Mouse (Mus musculus) thymus, adult 2 months (tissue): ENCODE measurements around the gene Thra. TPM values are rescaled to one million over a fixed set of nuclear protein-coding genes. Genes with fewer than 3 reads are reported as not detected.
"Not testable (repeated sequence)": the region's sequence is repeated elsewhere in the genome, so short reads cannot be mapped to it uniquely, and the experiment has no call there.

Source experiments
- DNase-seq: peaks from one replicate; pipeline ENCODE4 v3.0.0; 2021
- H3K27ac ChIP-seq: fragments of 200-500 bp; 2 replicates; pipeline ENCODE4 v1.5.1; 2012; ENCODE audit warnings: low read length, control low read depth; ENCODE audit not compliant: control insufficient read depth, insufficient read depth
- H3K27me3 ChIP-seq: fragments of 200-500 bp; 2 replicates; pipeline ENCODE4 v1.6.1; 2012; ENCODE audit warnings: mild to moderate bottlenecking, low read length, moderate library complexity, mixed read lengths; ENCODE audit not compliant: control insufficient read depth, insufficient read depth
- H3K36me3 ChIP-seq: fragments of 200-500 bp; 2 replicates; pipeline ENCODE4 v1.6.1; 2012; ENCODE audit warnings: mild to moderate bottlenecking, low read length, moderate library complexity; ENCODE audit not compliant: control insufficient read depth, insufficient read depth
- H3K4me1 ChIP-seq: fragments of 200-500 bp; replicated peaks from 2 replicates; pipeline ENCODE4 v1.6.1; 2012; ENCODE audit warnings: low read length; ENCODE audit not compliant: control insufficient read depth, insufficient read depth
- H3K4me3 ChIP-seq: fragments of 200-500 bp; 2 replicates; pipeline ENCODE4 v1.5.1; 2012; ENCODE audit warnings: mild to moderate bottlenecking, low read length, control low read depth, moderate library complexity; ENCODE audit not compliant: control insufficient read depth, insufficient read depth
- CTCF ChIP-seq: fragments of 200-500 bp; IDR thresholded peaks from 2 replicates; pipeline ENCODE4 v1.5.1; 2012; ENCODE audit warnings: mild to moderate bottlenecking, control low read depth, low read length, moderate library complexity, borderline replicate concordance; ENCODE audit not compliant: control insufficient read depth, poor library complexity, insufficient read depth; ENCODE audit errors: extremely low read depth
- POLR2A ChIP-seq: fragments of 200-500 bp; IDR thresholded peaks from 2 replicates; pipeline ENCODE4 v1.6.1; 2012; ENCODE audit warnings: mild to moderate bottlenecking, low read length, control low read depth, moderate library complexity; ENCODE audit not compliant: control insufficient read depth, poor library complexity, insufficient read depth; ENCODE audit errors: extremely low read depth
- WGBS: fragments of 180-500 bp; shearing (Covaris S2); methylation state at CpG from one replicate; pipeline ENCODE4 v1.1.7; 2018; 5-methylcytosine and 5-hydroxymethylcytosine counted together
- polyA plus RNA-seq: library from polyadenylated mRNA; depleted of rRNA; stranded (reverse); fragments of >200 nt; gene quantifications from 2 replicates; pipeline ENCODE4 v1.2.3, GENCODE M21; 2012

Thra gene
- polyA plus RNA-seq, 1 experiment: 36.8 TPM

GRCm38 (mm10) chr11:98729119-98729588 is 11.3 kb upstream of the Thra start, which contains the start of gene Med24:
Gene Med24 (minus strand): TSS chr11:98729435.
- no peak for TF ChIP-seq CTCF
- TF ChIP-seq POLR2A: no peak
- H3K27ac ChIP-seq: no peak within 1 kb of the TSS
- WGBS: under 1% methylated on average over 16 of the region's 16 CpGs
- 0 out of 2 replicates have a peak, but pooled peaks cover 10% of the 10 kb centered on the region for H3K36me3 ChIP-seq
- peak within 1 kb of the TSS; percentile 61 for H3K4me3 ChIP-seq
- peak; percentile 85 for DNase-seq
- H3K27me3 ChIP-seq: no peaks in the 10 kb centered on the region
- H3K4me1 ChIP-seq: peaks cover 5% of the 10 kb centered on the region

DNA sequence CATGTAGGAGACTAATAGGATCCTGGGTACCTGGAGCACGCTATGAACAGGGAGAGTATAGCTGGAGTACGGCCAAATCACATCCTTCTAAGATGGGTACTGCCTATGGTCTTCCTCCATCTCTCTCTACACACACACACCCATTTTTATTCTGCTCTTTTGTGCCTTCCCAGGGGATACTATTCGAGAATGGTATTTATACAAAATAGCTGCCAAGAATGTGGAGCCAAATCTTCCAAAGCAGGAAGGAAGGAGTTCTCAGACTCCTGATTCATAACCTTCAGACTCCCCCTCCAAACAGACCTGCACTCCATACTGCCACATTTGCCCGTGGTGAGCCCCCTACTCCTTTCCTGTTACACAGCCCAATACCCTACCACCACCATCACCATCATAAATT is 9.7 kb upstream of the Thra start:
- WGBS: 87% methylated on average over 4 of the region's 4 CpGs
- DNase-seq: no peak
- H3K27ac ChIP-seq: no peak overlapping the region
- 0 out of 2 replicates have a peak, but pooled peaks cover 5% of the 10 kb centered on the region for H3K36me3 ChIP-seq
- no peaks in the 10 kb centered on the region for H3K27me3 ChIP-seq
- H3K4me3 ChIP-seq: no peak overlapping the region
- no peak for TF ChIP-seq CTCF
- TF ChIP-seq POLR2A: no peak
- H3K4me1 ChIP-seq: peaks cover 5% of the 10 kb centered on the region

DNA sequence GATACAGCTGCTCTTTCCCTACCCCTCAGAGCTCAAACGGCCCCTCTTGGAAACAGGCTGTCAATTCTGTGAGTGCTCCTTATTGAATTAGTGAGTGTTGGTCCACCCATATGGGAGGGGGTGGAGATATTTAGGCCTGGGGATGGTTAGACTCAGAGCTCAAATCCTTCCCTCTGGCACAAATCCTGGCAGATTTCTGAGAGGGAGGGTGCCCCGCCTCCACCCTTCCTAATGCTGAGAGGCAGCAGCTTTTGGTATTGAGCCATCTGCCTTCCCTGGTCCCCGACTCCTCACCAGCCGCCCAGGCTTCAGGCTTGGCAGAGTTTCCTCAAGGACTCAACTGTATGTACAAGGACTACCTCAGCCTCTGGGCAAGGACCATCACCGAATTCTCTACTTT is 9.3 kb upstream of the Thra start:
- no peak for DNase-seq
- H3K4me3 ChIP-seq: no peak overlapping the region
- H3K4me1 ChIP-seq: peaks cover 5% of the 10 kb centered on the region
- 0 out of 2 replicates have a peak, but pooled peaks cover 3% of the 10 kb centered on the region for H3K36me3 ChIP-seq
- WGBS: 94% methylated on average over 5 of the region's 5 CpGs
- TF ChIP-seq CTCF: no peak
- no peak for TF ChIP-seq POLR2A
- no peak overlapping the region for H3K27ac ChIP-seq
- H3K27me3 ChIP-seq: no peaks in the 10 kb centered on the region

DNA sequence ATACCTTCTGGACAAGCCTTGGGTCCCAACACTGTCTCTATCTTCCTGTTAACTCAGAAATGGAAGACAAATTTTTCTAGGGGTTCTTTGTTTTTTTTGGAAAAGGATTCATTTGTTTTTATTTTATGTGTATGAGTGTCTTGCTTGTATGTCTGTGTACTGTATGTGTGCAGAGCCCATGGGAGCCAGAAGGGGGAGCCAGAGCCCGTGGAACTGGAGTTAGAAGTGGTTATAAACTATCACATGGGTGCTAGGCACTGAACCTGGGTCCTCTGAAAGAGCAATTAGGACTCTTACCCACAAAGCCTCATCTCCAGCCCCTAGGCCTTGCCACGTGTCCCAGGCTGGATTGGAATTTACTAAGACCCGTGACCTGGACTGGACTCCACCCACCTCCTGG is 6.4 kb upstream of the Thra start:
- Histone ChIP-seq H3K36me3 (no peaks in the 10 kb centered on the region), H3K4me1 (no peaks in the 10 kb centered on the region), H3K27ac (no peak overlapping the region), H3K4me3 (no peak overlapping the region), H3K27me3 (no peaks in the 10 kb centered on the region)
- TF ChIP-seq POLR2A (no peak), CTCF (no peak)
- DNase-seq: no peak
- WGBS: 89% methylated on average over 3 of the region's 3 CpGs

GRCm38 (mm10) chr11:98735111-98735510 is 5.3 kb upstream of the Thra start:
- DNase-seq: no peak
- Histone ChIP-seq H3K27me3 (no peaks in the 10 kb centered on the region), H3K27ac (no peak overlapping the region), H3K36me3 (no peaks in the 10 kb centered on the region), H3K4me1 (peaks cover 2% of the 10 kb centered on the region; the same call in 1 of the 2 replicates), H3K4me3 (no peak overlapping the region)
- 99% methylated on average over 4 of the region's 4 CpGs for WGBS
- TF ChIP-seq CTCF: no peak
- TF ChIP-seq POLR2A: no peak

DNA sequence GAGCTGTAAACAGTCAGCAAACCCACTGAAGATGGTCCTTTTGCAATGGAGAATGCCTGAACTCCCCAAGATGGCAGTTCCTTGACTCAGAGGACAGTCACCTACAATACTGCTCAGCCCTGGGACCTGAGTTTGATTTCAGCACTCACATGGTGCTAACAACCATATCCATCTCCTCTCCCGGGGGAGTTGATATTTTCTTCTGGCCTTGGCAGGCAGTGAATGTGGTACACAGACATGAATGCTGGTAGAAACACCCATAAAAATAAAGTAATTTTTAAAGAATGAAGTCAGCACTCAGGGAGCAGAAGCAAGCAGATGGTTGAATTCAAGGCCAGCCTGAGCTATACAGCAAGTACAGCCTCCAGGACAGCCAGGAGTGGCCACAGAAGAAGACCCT is 4.3 kb upstream of the Thra start:
- no peak for DNase-seq
- WGBS: 95% methylated on average over 1 of the region's 1 CpGs

DNA sequence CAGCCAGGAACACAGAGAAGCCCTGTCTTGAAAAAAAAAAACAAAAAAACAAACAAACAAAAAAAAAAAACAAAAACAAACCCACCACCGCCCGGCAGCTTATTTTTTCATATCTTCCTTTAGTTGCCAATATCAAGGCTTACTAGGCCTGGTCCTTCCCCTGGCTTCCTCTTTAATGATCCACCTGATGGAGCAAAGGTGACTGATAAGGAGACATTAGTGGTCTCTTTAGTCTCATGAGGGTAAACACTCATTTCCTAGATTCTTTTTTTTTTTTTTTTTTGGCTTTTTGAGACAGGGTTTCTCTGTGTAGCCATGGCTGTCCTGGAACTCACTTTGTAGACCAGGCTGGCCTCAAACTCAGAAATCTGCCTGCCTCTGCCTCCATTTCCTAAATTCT is 3.2 kb upstream of the Thra start:
- not testable (repeated sequence) for H3K4me3 ChIP-seq, H3K27me3 ChIP-seq, H3K27ac ChIP-seq, H3K36me3 ChIP-seq, DNase-seq
- H3K4me1 ChIP-seq: peaks cover 14% of the 10 kb centered on the region
- 93% methylated on average over 2 of the region's 2 CpGs for WGBS

More for the DNA sequence above, 4.3 kb upstream of the Thra start:
- Histone ChIP-seq H3K36me3 (no peaks in the 10 kb centered on the region), H3K4me3 (no peak overlapping the region), H3K27me3 (no peaks in the 10 kb centered on the region), H3K4me1 (peaks cover 12% of the 10 kb centered on the region), H3K27ac (no peak overlapping the region)
- no peak for TF ChIP-seq CTCF
- no peak for TF ChIP-seq POLR2A

GRCm38 (mm10) chr11:98738428-98738911 is 2.0 kb upstream of the Thra start:
- Histone ChIP-seq H3K27me3 (no peaks in the 10 kb centered on the region), H3K4me3 (no peak overlapping the region), H3K4me1 (peaks cover 22% of the 10 kb centered on the region), H3K36me3 (no peaks in the 10 kb centered on the region), H3K27ac (no peak overlapping the region)
- no peak for TF ChIP-seq POLR2A
- no peak for TF ChIP-seq CTCF
- no peak for DNase-seq
- 89% methylated on average over 4 of the region's 4 CpGs for WGBS
